13 mouse cellular contexts compared by ENCODE assay signal in the genomic region with DNA sequence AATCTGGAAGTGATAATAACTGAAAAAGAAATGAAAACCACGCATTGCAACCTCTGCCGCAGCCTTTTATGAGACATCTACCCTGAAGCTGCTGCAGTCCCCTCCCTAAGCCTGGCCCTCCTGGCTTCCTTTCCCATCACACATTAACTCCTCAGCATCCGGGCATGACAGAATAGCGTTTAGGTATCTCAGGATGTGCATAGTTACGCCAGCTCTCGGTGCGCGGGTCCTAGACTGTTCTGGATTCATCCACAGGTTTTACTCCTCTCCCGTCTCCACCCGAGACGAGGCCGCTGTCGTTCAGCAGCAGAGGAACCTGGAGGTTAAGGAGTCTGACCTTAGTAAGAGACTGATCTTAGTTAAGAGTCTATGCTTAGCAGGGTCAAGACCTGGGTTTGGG. TPM values are rescaled to one million over a fixed set of nuclear protein-coding genes. Genes with fewer than 3 reads are reported as not detected.
DNase-seq lines count a peak whose midpoint lies in the region; ATAC-seq lines count a peak whose summit lies in the region.
"Had no signal": no experiment of that assay in that cellular context is flagged by ENCODE, and none has a peak within 500 bp of the region (broad histone marks: within the 10 kb centered on the region; RNA-seq: fewer than 3 reads in every experiment).

No protein-coding gene starts in this region.

- peak overlapping the region; percentile 62 for H3K4me2 ChIP-seq in heart, embryonic 12.5 days
- H3K4me2 ChIP-seq in intestine, embryonic 14.5 days (ENCODE audit: low read length) = 0 out of 2 replicates have a peak overlapping the region, but pooled peaks have one; percentile 3

- H3K27ac ChIP-seq in heart, embryonic 12.5 days (ENCODE audit: poor library complexity, severe bottlenecking) = no peak overlapping the region
- H3K27ac ChIP-seq in intestine, embryonic 14.5 days (ENCODE audit: low read depth) = no peak overlapping the region
- H3K27ac ChIP-seq: macrophage had no signal

- peaks cover 36% of the 10 kb centered on the region for H3K4me1 ChIP-seq in heart, embryonic 12.5 days (replicated peaks)
- peaks cover 6% of the 10 kb centered on the region; the same call in 1 of the 2 replicates for H3K4me1 ChIP-seq in intestine, embryonic 14.5 days (replicated peaks; ENCODE audit: control insufficient read depth, insufficient read depth, low read length)

- no peak for ATAC-seq in heart, embryonic 12.5 days (ENCODE audit: insufficient number of reproducible peaks, low FRiP score)
- ATAC-seq in intestine, embryonic 14.5 days (replicated peaks; ENCODE audit: low FRiP score, low TSS enrichment, low read depth) = no peak
- ATAC-seq: inflammation-experienced regulatory T-cells, adult 6 months had no signal

- peak overlapping the region; percentile 43 for H3K4me3 ChIP-seq in heart, embryonic 12.5 days
- no peak overlapping the region for H3K4me3 ChIP-seq in intestine, embryonic 14.5 days (ENCODE audit: low read depth, low read length)
- H3K4me3 ChIP-seq: erythroblast, embryonic 14.5 days had no signal

- H3K27me3 ChIP-seq in heart, embryonic 12.5 days (replicated peaks) = no peaks in the 10 kb centered on the region
- H3K27me3 ChIP-seq in intestine, embryonic 14.5 days (replicated peaks; ENCODE audit: control insufficient read depth, insufficient read depth, low read length) = no peaks in the 10 kb centered on the region; the same call in 1 of the 2 replicates

- intact Hi-C loops in heart, postnatal 36 days (cut with DNase I) = no loop called here

- H3K9ac ChIP-seq in heart, embryonic 12.5 days = peak overlapping the region; percentile 51; the same call in 1 of the 2 replicates
- H3K9ac ChIP-seq in intestine, embryonic 14.5 days (ENCODE audit: low read length) = no peak overlapping the region

- WGBS in heart, embryonic 12.5 days = 68% methylated on average over 13 of the region's 13 CpGs
- WGBS in intestine, embryonic 14.5 days = 75% methylated on average over 13 of the region's 13 CpGs

- 0 out of 2 replicates have a peak, but pooled peaks cover 8% of the 10 kb centered on the region for H3K36me3 ChIP-seq in heart, embryonic 12.5 days
- no peaks in the 10 kb centered on the region for H3K36me3 ChIP-seq in intestine, embryonic 14.5 days (ENCODE audit: control insufficient read depth, insufficient read depth, low read length)

- H3K9me3 ChIP-seq in heart, embryonic 12.5 days (replicated peaks) = no peaks in the 10 kb centered on the region
- H3K9me3 ChIP-seq in intestine, embryonic 14.5 days (ENCODE audit: control insufficient read depth, low read length) = no peaks in the 10 kb centered on the region

- DNase-seq in heart, postnatal 36 days = no peak
- peak; percentile 51 for DNase-seq in MEL-GATA-1-ER (ENCODE audit: extremely low read depth, low read depth)
- no peak for DNase-seq in intestine, embryonic 14.5 days (ENCODE audit: low spot score)
- peak; percentile 60 to 66 for DNase-seq in kidney, postnatal 36 days
- no peak for DNase-seq in left cerebral cortex, adult 9 months (ENCODE audit: low spot score in 2 of 2)
- no peak for DNase-seq in thymus, postnatal 10 days (ENCODE audit: low spot score in 2 of 2)
- DNase-seq in retina, embryonic 14.5 days (ENCODE audit: low spot score) = no peak
- DNase-seq: cerebellum, postnatal 14 days; gastrocnemius, postnatal 36 days had no signal

RNA-seq across cellular contexts. Expression of a gene that starts 3.5 kb away (rescaled TPM):
- 7.3 and 7.5 TPM in 2 replicates for polyA plus RNA-seq in heart, embryonic 12.5 days (2016; fragmentation: Nextera tagmentation; extraction: Ambion mirVana)
- 10 to 100 TPM; 13.8 to 18.6 TPM for total RNA-seq in heart, postnatal 36 days (2021)
- polyA plus RNA-seq in intestine, embryonic 14.5 days (2014; fragmentation: Nextera tagmentation; extraction: Ambion mirVana) = 3.9 TPM in 2 replicates
- polyA plus RNA-seq: erythroblast, embryonic 14.5 days; macrophage had no signal

RNA-seq across cellular contexts. Expression of a gene that starts 53.3 kb away (rescaled TPM):
- 46.6 and 47.2 TPM in 2 replicates for polyA plus RNA-seq in heart, embryonic 12.5 days (2016; fragmentation: Nextera tagmentation; extraction: Ambion mirVana)
- total RNA-seq in heart, postnatal 36 days (2021) = 10 to 100 TPM; 16.0 to 16.6 TPM
- 46.2 and 50.7 TPM in 2 replicates for polyA plus RNA-seq in intestine, embryonic 14.5 days (2014; fragmentation: Nextera tagmentation; extraction: Ambion mirVana)

Comparison
In these comparisons a context has a peak if more than half of its experiments do, and no peak if none do; other contexts are left out.
1. DNase-seq: peak in MEL-GATA-1-ER (single experiment) and kidney, postnatal 36 days (2 of 2); none in heart, postnatal 36 days (0 of 2), intestine, embryonic 14.5 days (single experiment), left cerebral cortex, adult 9 months (0 of 2), thymus, postnatal 10 days (0 of 2) and retina, embryonic 14.5 days (single experiment).